In genomic region chr2:169723645-169724462, GRCm38 (mm10) we compare ENCODE assay signal across 9 mouse cellular contexts.
DNase-seq lines count a peak whose midpoint lies in the region; ATAC-seq lines count a peak whose summit lies in the region.
"Had no signal": no experiment of that assay in that cellular context is flagged by ENCODE, and none has a peak within 500 bp of the region (broad histone marks: within the 10 kb centered on the region; RNA-seq: fewer than 3 reads in every experiment).

No protein-coding gene starts in this region.

- H3K9me3 ChIP-seq in hindbrain, embryonic 10.5 days: no peaks in the 10 kb centered on the region
- no peaks in the 10 kb centered on the region for H3K9me3 ChIP-seq in hindbrain, embryonic 11.5 days (ENCODE audit: control insufficient read depth, low read length)
- no peaks in the 10 kb centered on the region for H3K9me3 ChIP-seq in heart, embryonic 14.5 days (ENCODE audit: control insufficient read depth, low read length)

- peak overlapping the region; percentile 53; the same call in 1 of the 2 replicates for H3K27ac ChIP-seq in hindbrain, embryonic 10.5 days
- H3K27ac ChIP-seq in hindbrain, embryonic 11.5 days (ENCODE audit: low read depth, low read length): no peak overlapping the region
- H3K27ac ChIP-seq in heart, embryonic 14.5 days (replicated peaks in 1 of 2; ENCODE audit: control insufficient read depth in 1 of 2, insufficient read depth in 1 of 2, low read depth in 2 of 2, low read length in 2 of 2): peak overlapping the region; percentile 76 to 88

- intact Hi-C loops in gastrocnemius, postnatal 36 days (cut with DNase I): no loop called here

- DNase-seq in hindbrain, embryonic 10.5 days (ENCODE audit: low spot score): no peak
- no peak for DNase-seq in hindbrain, embryonic 11.5 days (ENCODE audit: low spot score)
- peak; percentile 57 for DNase-seq in kidney, postnatal 10 days
- peak; percentile 67 for DNase-seq in lung, postnatal 36 days
- DNase-seq in thymus, postnatal 25 days: no peak
- DNase-seq in cerebellum, adult 18-20 months: no peak
- no peak for DNase-seq in gastrocnemius, postnatal 36 days

- H3K27me3 ChIP-seq in hindbrain, embryonic 10.5 days (ENCODE audit: insufficient read depth, poor library complexity, severe bottlenecking): no peaks in the 10 kb centered on the region
- H3K27me3 ChIP-seq in hindbrain, embryonic 11.5 days (ENCODE audit: control insufficient read depth, insufficient read depth, low read length): no peaks in the 10 kb centered on the region
- H3K27me3 ChIP-seq in heart, embryonic 14.5 days (ENCODE audit: control insufficient read depth, insufficient read depth, low read length): no peaks in the 10 kb centered on the region
- H3K27me3 ChIP-seq: CH12.LX had no signal

- no peak overlapping the region for H3K4me2 ChIP-seq in hindbrain, embryonic 11.5 days (replicated peaks; ENCODE audit: low read depth, low read length)
- peak overlapping the region; percentile 46 for H3K4me2 ChIP-seq in heart, embryonic 14.5 days (ENCODE audit: low read length)

- no peaks in the 10 kb centered on the region for H3K36me3 ChIP-seq in hindbrain, embryonic 10.5 days
- H3K36me3 ChIP-seq in hindbrain, embryonic 11.5 days (ENCODE audit: control insufficient read depth, insufficient read depth, low read length): no peaks in the 10 kb centered on the region
- H3K36me3 ChIP-seq in heart, embryonic 14.5 days (ENCODE audit: control insufficient read depth, insufficient read depth, low read length): no peaks in the 10 kb centered on the region

- H3K4me1 ChIP-seq in hindbrain, embryonic 10.5 days (replicated peaks): peaks cover 35% of the 10 kb centered on the region
- 0 out of 2 replicates have a peak, but pooled peaks cover 3% of the 10 kb centered on the region for H3K4me1 ChIP-seq in hindbrain, embryonic 11.5 days (replicated peaks; ENCODE audit: control insufficient read depth, insufficient read depth, low read length)
- H3K4me1 ChIP-seq in heart, embryonic 14.5 days (ENCODE audit: control insufficient read depth in 2 of 2, insufficient read depth in 2 of 2, low read length in 2 of 2): peaks cover 15 to 16% of the 10 kb centered on the region in 2 experiments

- H3K4me3 ChIP-seq in hindbrain, embryonic 10.5 days: no peak overlapping the region
- H3K4me3 ChIP-seq in hindbrain, embryonic 11.5 days (ENCODE audit: low read depth, low read length): no peak overlapping the region
- H3K4me3 ChIP-seq in heart, embryonic 14.5 days (ENCODE audit: control insufficient read depth in 1 of 2, insufficient read depth in 1 of 2, low read depth in 1 of 2, low read length in 2 of 2): peak overlapping the region in 1 of 2 experiments; percentile 0; a peak in 1 of 4 replicates

- WGBS in hindbrain, embryonic 10.5 days: 75% methylated on average over 24 of the region's 24 CpGs
- WGBS in hindbrain, embryonic 11.5 days: 76% methylated on average over 24 of the region's 24 CpGs
- 37% methylated on average over 24 of the region's 24 CpGs for WGBS in heart, embryonic 14.5 days

- ATAC-seq in hindbrain, embryonic 11.5 days (ENCODE audit: low FRiP score): no peak
- peak; percentile 47; the same call in 1 of the 2 replicates for ATAC-seq in heart, embryonic 14.5 days (ENCODE audit: insufficient number of reproducible peaks, insufficient read depth, low FRiP score, low read depth)

- no peak overlapping the region for H3K9ac ChIP-seq in hindbrain, embryonic 11.5 days (ENCODE audit: low read depth, low read length)
- no peak overlapping the region for H3K9ac ChIP-seq in heart, embryonic 14.5 days (ENCODE audit: low read length)

Comparison
In these comparisons a context has a peak if more than half of its experiments do, and no peak if none do; other contexts are left out.
1. DNase-seq: peak in kidney, postnatal 10 days (single experiment) and lung, postnatal 36 days (single experiment); none in hindbrain, embryonic 10.5 days (single experiment), hindbrain, embryonic 11.5 days (single experiment), thymus, postnatal 25 days (single experiment), cerebellum, adult 18-20 months (0 of 2) and gastrocnemius, postnatal 36 days (0 of 2).